Mouse (Mus musculus) liver, embryonic 11.5 days (tissue): Measurements from ENCODE around the gene Gli1. TPM values are rescaled to one million over a fixed set of nuclear protein-coding genes. Genes with fewer than 3 reads are reported as not detected.
"Not testable (repeated sequence)": the region's sequence is repeated elsewhere in the genome, so short reads cannot be mapped to it uniquely, and the experiment has no call there.

Experiments used
- ATAC-seq: fragments of 200-750 bp; cut with Nextera tagmentation; replicated peaks from 2 replicates; pipeline ENCODE4 v1.8.0; 2017; ENCODE audit warnings: moderate number of reproducible peaks, mild to moderate bottlenecking, moderate TSS enrichment, moderate library complexity; ENCODE audit not compliant: low FRiP score
- DNase-seq: peaks from one replicate; pipeline ENCODE4 v3.0.0-alpha.2; 2017; ENCODE audit warnings: low spot score
- H3K27ac ChIP-seq: fragments of 300-500 bp; sonication (generic); 2 replicates; pipeline ENCODE4 v1.5.1; 2014; ENCODE audit warnings: mild to moderate bottlenecking, low read depth, low read length, control low read depth
- H3K27me3 ChIP-seq: fragments of 300-500 bp; sonication (generic); replicated peaks from 2 replicates; pipeline ENCODE4 v1.6.1; 2014; ENCODE audit warnings: low read length, mixed read lengths; ENCODE audit not compliant: control insufficient read depth, insufficient read depth
- H3K36me3 ChIP-seq: fragments of 300-500 bp; sonication (generic); 2 replicates; pipeline ENCODE4 v1.6.1; 2014; ENCODE audit warnings: mild to moderate bottlenecking, low read length, moderate library complexity, mixed read lengths; ENCODE audit not compliant: control insufficient read depth, insufficient read depth
- H3K4me1 ChIP-seq: fragments of 300-500 bp; sonication (generic); replicated peaks from 2 replicates; pipeline ENCODE4 v1.6.1; 2014; ENCODE audit warnings: low read length, mixed read lengths; ENCODE audit not compliant: control insufficient read depth, insufficient read depth
- H3K4me2 ChIP-seq: fragments of 300-500 bp; sonication (generic); 2 replicates; pipeline ENCODE4 v1.6.1; 2014; ENCODE audit warnings: mild to moderate bottlenecking, control low read depth, moderate library complexity
- H3K4me3 ChIP-seq: fragments of 300-500 bp; sonication (generic); 2 replicates; pipeline ENCODE4 v1.5.1; 2014; ENCODE audit warnings: low read depth, low read length, control low read depth
- H3K9ac ChIP-seq: fragments of 300-500 bp; sonication (generic); 2 replicates; pipeline ENCODE4 v1.6.1; 2014; ENCODE audit warnings: low read depth, low read length, control low read depth
- H3K9me3 ChIP-seq: fragments of 300-500 bp; sonication (generic); 2 replicates; pipeline ENCODE4 v1.6.1; 2016; ENCODE audit warnings: low read length, inconsistent platforms, mixed read lengths; ENCODE audit not compliant: control insufficient read depth
- WGBS: fragments of 180-500 bp; shearing (Covaris S2); extraction: QIAGEN DNeasy Blood & Tissue Kit; methylation state at CpG from one replicate; pipeline ENCODE4 v1.1.7; 2014; 5-methylcytosine and 5-hydroxymethylcytosine counted together
- polyA plus RNA-seq: library from polyadenylated mRNA; unstranded; fragments of >200 nt; fragmentation: Nextera tagmentation; extraction: Ambion mirVana; gene quantifications from 2 replicates; pipeline ENCODE4 v1.2.1, GENCODE M21; 2014

Gli1 gene
- polyA plus RNA-seq, 1 experiment from 2014 or later: 2.1 TPM

DNA sequence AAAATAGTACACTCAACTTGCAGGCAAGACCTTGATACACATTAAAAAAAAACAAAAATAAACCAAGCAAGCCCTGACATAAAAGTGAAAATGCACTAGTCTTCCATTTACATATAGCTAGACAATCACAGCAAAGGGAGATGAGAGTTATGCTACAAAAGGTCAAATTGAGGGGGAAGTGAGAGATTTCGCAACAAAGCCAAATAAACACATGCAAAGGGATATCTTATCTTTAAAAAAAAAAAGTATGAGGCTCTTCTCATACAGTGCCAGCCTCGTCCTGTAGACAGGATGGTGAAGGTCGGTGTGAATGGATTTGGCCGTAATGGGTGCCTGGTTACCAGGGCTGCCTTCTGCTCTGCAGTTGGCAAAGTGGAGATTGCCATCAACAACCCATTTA is 28.9 kb downstream of the Gli1 start:
- ATAC-seq: no peak
- H3K9ac ChIP-seq: no peak overlapping the region
- WGBS: 62% methylated on average over 4 of the region's 4 CpGs
- H3K4me2 ChIP-seq: peak overlapping the region; percentile 66; the same call in 1 of the 2 replicates
- peaks cover 15% of the 10 kb centered on the region for H3K36me3 ChIP-seq
- H3K27me3 ChIP-seq: no peaks in the 10 kb centered on the region
- no peak overlapping the region for H3K27ac ChIP-seq
- H3K4me3 ChIP-seq: no peak overlapping the region
- peaks cover 19% of the 10 kb centered on the region for H3K4me1 ChIP-seq
- DNase-seq: no peak
- no peaks in the 10 kb centered on the region for H3K9me3 ChIP-seq

DNA sequence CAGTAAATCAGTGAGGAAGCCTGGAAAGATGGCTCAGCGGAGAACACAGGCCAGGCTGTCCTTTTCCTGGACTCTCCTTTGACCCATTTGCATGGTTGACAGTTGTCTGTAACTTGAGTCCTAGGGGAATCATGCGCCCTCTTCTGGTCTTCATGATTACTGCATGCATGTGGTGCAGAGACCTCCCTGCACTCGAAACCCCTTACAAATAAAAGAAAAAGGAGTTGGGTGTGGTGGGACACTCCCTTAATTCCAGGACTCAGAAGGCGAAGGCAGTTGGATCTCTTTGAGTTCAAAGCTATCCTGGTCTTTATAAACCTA is 29.5 kb downstream of the Gli1 start:
- peak overlapping the region; percentile 90 for H3K9ac ChIP-seq
- peak overlapping the region; percentile 66 for H3K4me2 ChIP-seq
- H3K4me1 ChIP-seq: peaks cover 18% of the 10 kb centered on the region
- H3K9me3 ChIP-seq: no peaks in the 10 kb centered on the region
- H3K4me3 ChIP-seq: peak overlapping the region; percentile 80
- no peaks in the 10 kb centered on the region for H3K27me3 ChIP-seq
- peaks cover 21% of the 10 kb centered on the region for H3K36me3 ChIP-seq
- H3K27ac ChIP-seq: peak overlapping the region; percentile 82
- 4% methylated on average over 4 of the region's 4 CpGs for WGBS
- DNase-seq (peak; percentile 80), ATAC-seq (peak; percentile 66)

GRCm38 (mm10) chr10:127311476-127312355 is 30.1 kb downstream of the Gli1 start, which contains the start of gene Mars:
Gene Mars, minus strand, starts transcription at chr10:127311786.
- peak within 1 kb of the TSS; percentile 85 for H3K4me2 ChIP-seq
- DNase-seq (peak; percentile 89), ATAC-seq (peak; percentile 93)
- peaks cover 14% of the 10 kb centered on the region for H3K4me1 ChIP-seq
- H3K9ac ChIP-seq: peak within 1 kb of the TSS; percentile 90
- WGBS: under 1% methylated on average over 65 of the region's 65 CpGs
- H3K27ac ChIP-seq: peak within 1 kb of the TSS; percentile 82
- peaks cover 26% of the 10 kb centered on the region for H3K36me3 ChIP-seq
- H3K9me3 ChIP-seq: no peaks in the 10 kb centered on the region
- peak within 1 kb of the TSS; percentile 80 for H3K4me3 ChIP-seq
- H3K27me3 ChIP-seq: no peaks in the 10 kb centered on the region

- H3K9me3 ChIP-seq: no peaks in the 10 kb centered on the region
- no peaks in the 10 kb centered on the region for H3K27me3 ChIP-seq
- peak overlapping the region; percentile 85 for H3K4me2 ChIP-seq
- DNase-seq: peak; percentile 74
- WGBS: 25% methylated on average over 23 of the region's 23 CpGs
- peak; percentile 58 for ATAC-seq
- H3K4me1 ChIP-seq: peaks cover 14% of the 10 kb centered on the region
- peaks cover 36% of the 10 kb centered on the region for H3K36me3 ChIP-seq
- H3K9ac ChIP-seq: peak overlapping the region; percentile 90
- H3K4me3 ChIP-seq: peak overlapping the region; percentile 80
- peak overlapping the region; percentile 82 for H3K27ac ChIP-seq
Observed at GRCm38 (mm10) chr10:127310523-127311475, 31.0 kb downstream of the Gli1 start.

GRCm38 (mm10) chr10:127309167-127309566 is 32.6 kb downstream of the Gli1 start:
- H3K27ac ChIP-seq, H3K9ac ChIP-seq, H3K4me3 ChIP-seq, DNase-seq, H3K27me3 ChIP-seq, ATAC-seq, H3K9me3 ChIP-seq, H3K4me2 ChIP-seq: not testable (repeated sequence)
- Histone ChIP-seq H3K36me3 (peaks cover 50% of the 10 kb centered on the region), H3K4me1 (peaks cover 14% of the 10 kb centered on the region)
- 86% methylated on average over 3 of the region's 3 CpGs for WGBS

DNA sequence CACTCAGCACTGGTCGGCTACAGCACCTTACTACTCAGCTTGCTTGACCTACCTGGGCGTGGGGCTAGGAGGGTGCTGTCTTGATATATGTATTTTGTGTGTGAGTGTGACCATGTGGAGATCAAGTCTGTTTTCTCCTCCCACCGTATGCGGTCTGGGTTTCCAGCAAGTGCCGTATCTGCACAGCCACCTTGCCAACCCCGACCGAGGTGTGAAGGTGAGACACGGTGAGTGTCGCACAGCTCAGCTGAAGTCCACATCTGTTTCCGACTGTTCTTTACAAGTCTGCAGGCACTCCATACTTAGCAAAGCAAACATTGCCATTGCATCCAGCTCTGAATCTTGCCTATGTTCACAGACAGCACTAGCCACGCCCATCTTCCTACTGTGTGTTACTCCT is 38.6 kb downstream of the Gli1 start:
- Histone ChIP-seq H3K9ac (no peak overlapping the region), H3K4me3 (no peak overlapping the region), H3K9me3 (no peaks in the 10 kb centered on the region), H3K4me2 (no peak overlapping the region), H3K27ac (no peak overlapping the region), H3K36me3 (peaks cover 80% of the 10 kb centered on the region), H3K4me1 (no peaks in the 10 kb centered on the region), H3K27me3 (no peaks in the 10 kb centered on the region)
- ATAC-seq: no peak
- 89% methylated on average over 11 of the region's 11 CpGs for WGBS
- no peak for DNase-seq

DNA sequence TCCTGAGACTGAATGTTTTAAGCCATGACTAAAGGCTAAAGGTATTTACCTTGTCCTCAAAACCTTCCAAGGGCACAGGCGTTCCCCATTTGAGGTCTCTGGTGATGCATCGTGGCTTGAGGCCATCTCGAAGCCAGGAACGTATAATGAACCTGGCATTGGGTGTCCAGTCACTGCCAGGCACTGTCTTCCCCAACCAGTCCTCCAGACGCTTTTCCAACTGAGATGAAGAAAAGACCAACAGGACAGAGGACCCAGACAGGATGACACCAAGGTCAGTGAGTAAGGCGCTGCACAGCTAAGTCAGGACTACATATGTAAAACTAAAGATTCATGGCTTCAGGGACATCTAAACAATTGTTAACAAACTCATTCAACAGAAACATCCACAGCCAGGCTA is 41.4 kb downstream of the Gli1 start:
- WGBS: 93% methylated on average over 6 of the region's 6 CpGs
- DNase-seq: no peak
- Histone ChIP-seq H3K27me3 (no peaks in the 10 kb centered on the region), H3K4me2 (no peak overlapping the region), H3K27ac (no peak overlapping the region), H3K9ac (no peak overlapping the region), H3K9me3 (no peaks in the 10 kb centered on the region), H3K36me3 (peaks cover 80% of the 10 kb centered on the region), H3K4me3 (no peak overlapping the region), H3K4me1 (no peaks in the 10 kb centered on the region)
- ATAC-seq: no peak

- H3K9ac ChIP-seq: no peak overlapping the region
Observed at GRCm38 (mm10) chr10:127297015-127297871, 44.5 kb downstream of the Gli1 start.

More at GRCm38 (mm10) chr10:127297015-127297871, 44.5 kb downstream of the Gli1 start:
- Histone ChIP-seq H3K4me1 (peaks cover 12% of the 10 kb centered on the region), H3K4me2 (no peak overlapping the region), H3K9me3 (no peaks in the 10 kb centered on the region), H3K36me3 (peaks cover 71% of the 10 kb centered on the region), H3K4me3 (no peak overlapping the region), H3K27ac (no peak overlapping the region), H3K27me3 (no peaks in the 10 kb centered on the region)
- ATAC-seq: no peak
- DNase-seq: no peak
- WGBS: 88% methylated on average over 16 of the region's 16 CpGs
